Mouse (Mus musculus) lung, embryonic 16.5 days (tissue): ENCODE data around the gene Cnot4. TPM values are rescaled to one million over a fixed set of nuclear protein-coding genes. Genes with fewer than 3 reads are reported as not detected.
A peak's percentile ranks its signal among the peaks of the same experiment; 100 is the strongest.

Experiments used
- ATAC-seq: fragments of 200-750 bp; cut with Nextera tagmentation; 2 replicates; pipeline ENCODE4 v1.8.0; 2017; ENCODE audit warnings: low read depth, mild to moderate bottlenecking, moderate library complexity
- H3K27ac ChIP-seq: fragments of 300-500 bp; sonication (generic); 2 replicates; pipeline ENCODE4 v1.5.1; 2014; ENCODE audit warnings: mild to moderate bottlenecking, control low read depth, low read length
- H3K27me3 ChIP-seq: fragments of 300-500 bp; sonication (generic); 2 replicates; pipeline ENCODE4 v1.6.1; 2014; ENCODE audit warnings: low read depth, low read length, mixed read lengths; ENCODE audit not compliant: control insufficient read depth, insufficient read depth
- H3K36me3 ChIP-seq: fragments of 300-500 bp; sonication (generic); 2 replicates; pipeline ENCODE4 v1.6.1; 2014; ENCODE audit warnings: low read length; ENCODE audit not compliant: control insufficient read depth, insufficient read depth
- H3K4me1 ChIP-seq: fragments of 300-500 bp; sonication (generic); replicated peaks from 2 replicates; pipeline ENCODE4 v1.6.1; 2014; ENCODE audit warnings: low read length, mixed read lengths; ENCODE audit not compliant: control insufficient read depth, insufficient read depth
- H3K4me2 ChIP-seq: fragments of 300-500 bp; sonication (generic); 2 replicates; pipeline ENCODE4 v1.6.1; 2014; ENCODE audit warnings: low read depth, low read length, control low read depth
- H3K4me3 ChIP-seq: fragments of 300-500 bp; sonication (generic); 2 replicates; pipeline ENCODE4 v1.5.1; 2014; ENCODE audit warnings: mild to moderate bottlenecking, low read length, control low read depth
- H3K9ac ChIP-seq: fragments of 300-500 bp; sonication (generic); 2 replicates; pipeline ENCODE4 v1.6.1; 2014; ENCODE audit warnings: low read length, control low read depth
- H3K9me3 ChIP-seq: fragments of 300-500 bp; sonication (generic); 2 replicates; pipeline ENCODE4 v1.6.1; 2016; ENCODE audit warnings: low read length; ENCODE audit not compliant: control insufficient read depth
- WGBS: fragments of 180-500 bp; shearing (Covaris S2); extraction: QIAGEN DNeasy Blood & Tissue Kit; methylation state at CpG from one replicate; pipeline ENCODE4 v1.1.7; 2014; 5-methylcytosine and 5-hydroxymethylcytosine counted together
- polyA plus RNA-seq: library from polyadenylated mRNA; unstranded; fragments of >200 nt; fragmentation: Nextera tagmentation; extraction: Ambion mirVana; gene quantifications from 2 replicates; pipeline ENCODE4 v1.2.1, GENCODE M21; 2015

The Cnot4 gene
- polyA plus RNA-seq, 1 experiment from 2014 or later: 28.1 TPM

- ATAC-seq: no peak
- WGBS: 96% methylated on average over 9 of the region's 9 CpGs
- peaks cover 19% of the 10 kb centered on the region for H3K36me3 ChIP-seq
These were observed 58.4 kb downstream of the Cnot4 start for GRCm38 (mm10) chr6:35075148-35075547.

GRCm38 (mm10) chr6:35071261-35071660, 62.3 kb downstream of the Cnot4 start:
- no peak for ATAC-seq
- H3K9me3 ChIP-seq: no peaks in the 10 kb centered on the region
- no peak overlapping the region for H3K4me2 ChIP-seq
- no peaks in the 10 kb centered on the region for H3K27me3 ChIP-seq
- H3K4me1 ChIP-seq: no peaks in the 10 kb centered on the region
- H3K9ac ChIP-seq: no peak overlapping the region
- H3K4me3 ChIP-seq: no peak overlapping the region
- 78% methylated on average over 3 of the region's 3 CpGs for WGBS
- no peak overlapping the region for H3K27ac ChIP-seq
- H3K36me3 ChIP-seq: peaks cover 10% of the 10 kb centered on the region

More at GRCm38 (mm10) chr6:35075148-35075547, 58.4 kb downstream of the Cnot4 start:
- no peak overlapping the region for H3K4me3 ChIP-seq
- H3K4me2 ChIP-seq: no peak overlapping the region
- no peak overlapping the region for H3K27ac ChIP-seq
- no peaks in the 10 kb centered on the region for H3K27me3 ChIP-seq
- no peaks in the 10 kb centered on the region for H3K9me3 ChIP-seq
- H3K9ac ChIP-seq: no peak overlapping the region
- no peaks in the 10 kb centered on the region for H3K4me1 ChIP-seq

GRCm38 (mm10) chr6:35062446-35062845, 71.1 kb downstream of the Cnot4 start:
- H3K36me3 ChIP-seq: peaks cover 4% of the 10 kb centered on the region
- ATAC-seq: no peak
- no peak overlapping the region for H3K4me2 ChIP-seq
- WGBS: 11% methylated on average over 1 of the region's 1 CpGs
- H3K4me3 ChIP-seq: no peak overlapping the region
- no peaks in the 10 kb centered on the region for H3K4me1 ChIP-seq
- H3K27me3 ChIP-seq: no peaks in the 10 kb centered on the region
- H3K9ac ChIP-seq: no peak overlapping the region
- H3K27ac ChIP-seq: no peak overlapping the region
- H3K9me3 ChIP-seq: no peaks in the 10 kb centered on the region

GRCm38 (mm10) chr6:35043127-35043526, 90.4 kb downstream of the Cnot4 start:
- no peak for ATAC-seq
- WGBS: 61% methylated on average over 1 of the region's 1 CpGs
- Histone ChIP-seq H3K27ac (no peak overlapping the region), H3K9me3 (no peaks in the 10 kb centered on the region), H3K4me3 (no peak overlapping the region), H3K4me1 (no peaks in the 10 kb centered on the region), H3K36me3 (no peaks in the 10 kb centered on the region), H3K4me2 (no peak overlapping the region), H3K27me3 (no peaks in the 10 kb centered on the region), H3K9ac (no peak overlapping the region)

- no peaks in the 10 kb centered on the region for H3K9me3 ChIP-seq
- no peaks in the 10 kb centered on the region for H3K27me3 ChIP-seq
- WGBS: 84% methylated on average over 11 of the region's 11 CpGs
- H3K4me3 ChIP-seq: no peak overlapping the region
- H3K36me3 ChIP-seq: peaks cover 4% of the 10 kb centered on the region; the same call in 1 of the 2 replicates
- H3K4me1 ChIP-seq: no peaks in the 10 kb centered on the region
- H3K27ac ChIP-seq: no peak overlapping the region
- no peak overlapping the region for H3K9ac ChIP-seq
- no peak overlapping the region for H3K4me2 ChIP-seq
- ATAC-seq: no peak
These were observed 100.2 kb downstream of the Cnot4 start for GRCm38 (mm10) chr6:35033341-35033740.

GRCm38 (mm10) chr6:35032704-35033103, 100.8 kb downstream of the Cnot4 start:
- H3K9me3 ChIP-seq: no peaks in the 10 kb centered on the region
- H3K27me3 ChIP-seq: no peaks in the 10 kb centered on the region
- no peak for ATAC-seq
- H3K36me3 ChIP-seq: peaks cover 4% of the 10 kb centered on the region; the same call in 1 of the 2 replicates
- no peak overlapping the region for H3K27ac ChIP-seq
- H3K4me3 ChIP-seq: no peak overlapping the region
- no peak overlapping the region for H3K9ac ChIP-seq
- no peaks in the 10 kb centered on the region for H3K4me1 ChIP-seq
- H3K4me2 ChIP-seq: no peak overlapping the region
- 54% methylated on average over 2 of the region's 2 CpGs for WGBS

- Histone ChIP-seq H3K4me2 (no peak overlapping the region), H3K36me3 (no peaks in the 10 kb centered on the region), H3K9me3 (no peaks in the 10 kb centered on the region), H3K27me3 (no peaks in the 10 kb centered on the region), H3K4me3 (no peak overlapping the region), H3K4me1 (no peaks in the 10 kb centered on the region), H3K27ac (no peak overlapping the region), H3K9ac (no peak overlapping the region)
- WGBS: 88% methylated on average over 4 of the region's 4 CpGs
- ATAC-seq: no peak
These were observed 102.7 kb downstream of the Cnot4 start for GRCm38 (mm10) chr6:35030811-35031210.

GRCm38 (mm10) chr6:35030226-35030625, 103.3 kb downstream of the Cnot4 start:
- WGBS: 76% methylated on average over 6 of the region's 6 CpGs
- Histone ChIP-seq H3K27me3 (no peaks in the 10 kb centered on the region), H3K4me2 (no peak overlapping the region), H3K36me3 (no peaks in the 10 kb centered on the region), H3K9me3 (no peaks in the 10 kb centered on the region), H3K4me1 (no peaks in the 10 kb centered on the region), H3K27ac (no peak overlapping the region), H3K9ac (no peak overlapping the region), H3K4me3 (no peak overlapping the region)
- ATAC-seq: no peak

- H3K4me3 ChIP-seq: no peak overlapping the region
- H3K27me3 ChIP-seq: no peaks in the 10 kb centered on the region
- no peak overlapping the region for H3K4me2 ChIP-seq
- no peaks in the 10 kb centered on the region for H3K9me3 ChIP-seq
- no peak overlapping the region for H3K9ac ChIP-seq
- peaks cover 2% of the 10 kb centered on the region; the same call in 1 of the 2 replicates for H3K36me3 ChIP-seq
- ATAC-seq: 0 out of 2 replicates have a peak, but pooled peaks have one; percentile 20
- peaks cover 2% of the 10 kb centered on the region; the same call in 1 of the 2 replicates for H3K4me1 ChIP-seq
- 83% methylated on average over 2 of the region's 2 CpGs for WGBS
- no peak overlapping the region for H3K27ac ChIP-seq
These were observed 105.5 kb downstream of the Cnot4 start for GRCm38 (mm10) chr6:35028023-35028422.

GRCm38 (mm10) chr6:35027257-35027656, 106.3 kb downstream of the Cnot4 start:
- Histone ChIP-seq H3K36me3 (peaks cover 5% of the 10 kb centered on the region; the same call in 1 of the 2 replicates), H3K9me3 (no peaks in the 10 kb centered on the region), H3K4me3 (no peak overlapping the region), H3K4me2 (no peak overlapping the region), H3K27ac (no peak overlapping the region), H3K9ac (no peak overlapping the region), H3K27me3 (no peaks in the 10 kb centered on the region), H3K4me1 (peaks cover 2% of the 10 kb centered on the region; the same call in 1 of the 2 replicates)
- ATAC-seq: peak; percentile 71
- 55% methylated on average over 6 of the region's 6 CpGs for WGBS
